Mouse (Mus musculus) urinary bladder, postnatal 25 days (tissue): ENCODE measurements around the gene Gm11172.
"Not testable (repeated sequence)": the region's sequence is repeated elsewhere in the genome, so short reads cannot be mapped to it uniquely, and the experiment has no call there.

Source experiments
- DNase-seq: peaks from one replicate; pipeline ENCODE4 v3.0.0; 2022; ENCODE audit warnings: low spot score

Gene Gm11172

GRCm38 (mm10) chr16:10785371-10786231 is 27.1 kb upstream of the Gm11172 start, which contains the start of gene Socs1:
Gene Socs1, minus strand, starts transcription at chr16:10785536.
- peak; percentile 82 for DNase-seq

DNA sequence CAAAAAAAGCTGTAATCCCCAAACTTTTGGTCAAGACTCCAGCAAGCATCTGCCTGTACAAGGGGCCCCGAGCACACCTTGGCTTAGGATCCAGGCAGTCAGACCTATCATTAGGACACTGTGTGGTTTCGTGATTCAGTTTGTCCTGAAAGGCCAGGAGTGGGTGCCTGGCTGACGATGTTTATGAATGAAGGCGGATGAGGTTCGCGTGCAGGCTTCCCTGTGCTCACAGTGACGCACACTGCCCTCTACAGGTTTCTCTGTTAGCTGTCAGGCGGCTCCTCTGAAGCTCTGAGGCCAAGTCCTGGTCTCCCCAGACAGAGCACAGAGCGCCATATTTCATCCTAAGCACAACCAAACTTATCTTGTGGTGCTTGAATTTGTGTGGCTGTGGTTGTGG is 26.4 kb upstream of the Gm11172 start:
- peak; percentile 65 for DNase-seq

GRCm38 (mm10) chr16:10786782-10787547 is 25.8 kb upstream of the Gm11172 start:
- DNase-seq = no peak

DNA sequence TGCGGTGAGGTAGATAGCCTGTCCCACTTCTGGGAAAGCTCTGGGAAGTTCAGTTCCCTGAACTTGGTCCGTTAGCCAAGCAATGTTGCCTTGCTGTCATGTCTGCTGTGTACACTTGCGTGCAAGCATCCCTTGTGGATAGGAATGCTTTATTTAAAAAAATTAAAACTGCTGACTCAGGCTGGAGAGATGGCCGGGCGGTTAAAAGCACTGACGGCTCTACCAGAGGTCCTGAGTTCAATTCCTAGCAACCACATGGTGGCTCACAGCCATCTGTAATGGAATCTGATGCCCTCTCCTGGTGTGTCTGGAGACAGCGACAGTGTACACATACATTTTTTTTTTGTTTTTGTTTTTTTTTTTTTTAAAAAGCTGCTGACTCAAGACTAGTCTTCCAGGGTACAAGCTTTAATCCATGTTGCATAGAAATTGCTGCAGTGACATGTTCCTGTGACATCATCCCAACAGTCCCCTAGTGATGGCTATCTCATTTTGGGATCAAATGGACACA is 25.1 kb upstream of the Gm11172 start:
- no peak for DNase-seq

DNA sequence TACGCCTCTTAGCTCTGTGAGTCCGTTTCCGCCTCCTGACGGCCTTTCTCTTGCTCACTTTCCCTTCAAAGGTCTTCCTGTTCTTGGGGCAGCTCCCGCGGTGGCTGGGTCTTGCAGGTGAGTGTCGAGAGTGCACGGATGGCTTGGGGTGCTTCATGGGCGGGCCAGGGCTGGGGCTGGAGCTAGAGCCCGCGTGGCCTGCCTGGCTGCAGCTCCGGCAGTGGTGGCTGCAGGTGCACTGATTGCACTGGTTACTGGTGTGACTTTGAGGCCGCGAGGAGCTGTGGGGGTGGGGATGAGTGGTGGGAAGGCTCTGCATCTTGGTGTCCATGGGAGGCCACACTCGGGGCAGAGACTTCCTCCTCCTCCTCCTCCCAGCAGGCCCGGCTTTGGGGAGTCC is 24.4 kb upstream of the Gm11172 start, which contains the start of gene Tnp2:
TSS of gene Tnp2 (minus strand) at position 390 of the 400 bp plus-strand sequence.
- no peak for DNase-seq

GRCm38 (mm10) chr16:10788866-10789265 is 23.8 kb upstream of the Gm11172 start:
- DNase-seq = no peak

DNA sequence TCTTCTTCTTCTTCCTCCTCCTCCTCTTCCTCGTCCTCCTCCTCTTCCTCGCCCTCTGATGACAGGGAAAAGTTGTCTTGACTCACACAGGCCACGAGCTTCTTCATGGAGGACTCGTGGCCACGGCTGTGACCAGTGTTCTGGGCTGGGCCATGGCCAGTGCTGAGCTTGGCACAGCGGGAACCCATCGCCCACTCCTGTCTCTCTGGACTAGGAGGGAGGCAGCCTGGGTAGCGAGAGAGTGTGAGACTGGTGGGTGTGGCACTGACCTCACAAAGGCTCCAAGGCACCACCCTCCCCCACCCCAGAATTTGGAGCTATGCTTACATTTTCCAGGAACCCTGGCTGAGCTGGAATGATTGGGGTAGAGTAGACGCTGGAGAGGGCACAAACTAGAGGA is 22.0 kb upstream of the Gm11172 start, which contains the start of gene Prm3:
TSS of gene Prm3 (minus strand) at position 213 of the 400 bp plus-strand sequence.
- DNase-seq = no peak

GRCm38 (mm10) chr16:10796034-10796433 is 16.7 kb upstream of the Gm11172 start, which contains the start of gene Prm2:
Gene Prm2, minus strand, starts transcription at chr16:10796134.
- DNase-seq = no peak

GRCm38 (mm10) chr16:10802420-10802819 is 10.3 kb upstream of the Gm11172 start:
- DNase-seq = not testable (repeated sequence)

DNA sequence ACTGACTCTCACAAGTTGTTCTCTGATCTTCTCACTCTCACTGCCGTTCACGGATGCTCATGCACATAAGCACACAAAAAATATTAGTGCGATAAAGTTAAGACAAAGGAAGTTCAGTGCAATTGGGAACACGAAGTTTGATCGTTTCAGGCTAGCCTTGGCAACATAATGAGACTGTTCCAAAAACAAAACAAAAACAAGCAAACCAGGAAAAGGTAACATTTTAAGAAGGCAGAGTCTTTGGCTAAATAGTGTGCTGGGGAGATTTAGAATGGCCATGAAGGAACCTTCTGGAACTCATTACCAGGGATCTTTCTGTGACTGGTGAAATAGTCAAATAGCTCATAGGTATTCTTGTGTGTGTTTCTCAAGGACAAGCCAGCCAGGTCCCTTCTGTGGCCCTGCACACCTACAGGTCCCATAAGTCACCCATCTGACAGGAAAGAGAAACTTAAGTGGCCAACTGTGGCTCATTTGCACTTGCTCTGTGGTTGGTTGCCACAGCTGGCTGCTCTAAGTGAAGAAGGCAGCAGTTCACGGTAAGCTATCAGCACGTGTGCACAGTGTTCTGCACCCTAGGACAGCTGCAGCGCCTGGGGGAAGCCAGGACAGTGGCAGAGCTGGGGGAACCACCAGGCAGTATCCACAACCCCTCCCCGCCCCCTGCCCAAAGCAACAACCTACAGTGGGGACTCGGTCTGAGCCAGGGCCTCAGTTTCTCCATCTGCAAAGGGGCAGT is 6.8 kb upstream of the Gm11172 start, which contains the start of gene Prm1:
TSS of gene Prm1 (minus strand) at position 51 of the 739 bp plus-strand sequence.
- no peak for DNase-seq

- no peak for DNase-seq
These were observed 2.3 kb upstream of the Gm11172 start for GRCm38 (mm10) chr16:10810376-10810775.

DNA sequence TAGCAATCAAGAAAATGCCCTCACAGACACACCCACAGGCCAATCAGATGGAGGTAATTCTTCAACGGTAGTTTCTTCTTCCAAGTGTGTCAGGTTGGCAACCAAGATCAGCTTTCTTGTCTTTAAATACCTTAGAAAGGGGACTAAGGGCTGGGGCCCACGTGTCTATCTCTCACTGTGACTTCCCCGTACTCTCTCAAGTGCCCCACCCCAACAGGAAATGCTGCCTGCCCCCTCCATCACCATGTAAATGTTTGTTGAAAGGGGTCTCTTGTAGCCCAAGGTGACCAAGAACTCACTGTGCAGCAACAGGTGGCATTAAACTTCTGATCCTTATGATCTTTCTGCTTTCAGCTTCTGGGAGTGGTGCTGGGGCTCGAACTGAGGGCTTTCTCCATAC is 1.0 kb downstream of the Gm11172 start:
- DNase-seq = no peak

DNA sequence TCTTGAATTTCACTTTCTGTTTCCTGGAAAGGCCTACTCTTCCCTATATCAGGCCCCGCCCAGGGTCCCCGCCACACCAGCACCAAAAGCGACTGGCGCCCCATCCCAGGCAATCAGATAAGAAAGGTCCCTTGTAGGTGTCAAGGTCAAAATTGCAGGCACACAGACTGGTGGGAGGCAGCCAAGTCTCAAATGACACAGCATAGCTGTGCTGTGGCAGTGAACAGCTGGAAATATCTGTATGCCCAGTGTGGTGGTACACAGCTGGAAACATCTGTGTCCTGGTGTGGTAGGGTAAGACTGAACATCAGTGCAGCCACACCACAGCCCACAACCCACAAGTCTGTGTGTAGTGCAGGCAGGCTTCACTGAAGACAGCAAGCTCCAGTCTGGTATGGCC is 2.1 kb downstream of the Gm11172 start:
- DNase-seq = no peak

GRCm38 (mm10) chr16:10818579-10819135 is 5.9 kb downstream of the Gm11172 start:
- DNase-seq = no peak

- DNase-seq = no peak
These were observed 7.3 kb downstream of the Gm11172 start for GRCm38 (mm10) chr16:10819966-10820365.

GRCm38 (mm10) chr16:10821387-10821786 is 8.7 kb downstream of the Gm11172 start:
- no peak for DNase-seq

DNA sequence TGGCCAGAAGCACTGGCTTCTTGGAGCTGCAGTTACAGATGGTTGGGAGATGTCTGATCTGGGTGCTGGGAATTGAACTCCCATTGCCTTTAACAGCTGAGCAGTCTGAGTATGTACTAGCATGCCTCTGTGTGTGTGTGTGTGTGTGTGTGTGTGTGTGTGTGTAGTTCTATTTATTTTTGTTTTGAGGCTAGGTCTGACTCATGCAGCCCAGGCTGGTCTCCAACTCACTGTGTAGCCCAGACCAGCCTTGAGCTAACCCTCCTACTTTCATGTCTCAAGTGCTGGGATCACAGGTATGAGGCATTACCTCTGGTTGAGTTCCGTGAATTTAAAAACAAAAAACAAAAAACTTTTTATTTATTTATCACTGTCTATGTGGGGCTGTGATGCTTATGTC is 11.8 kb downstream of the Gm11172 start:
- no peak for DNase-seq

DNA sequence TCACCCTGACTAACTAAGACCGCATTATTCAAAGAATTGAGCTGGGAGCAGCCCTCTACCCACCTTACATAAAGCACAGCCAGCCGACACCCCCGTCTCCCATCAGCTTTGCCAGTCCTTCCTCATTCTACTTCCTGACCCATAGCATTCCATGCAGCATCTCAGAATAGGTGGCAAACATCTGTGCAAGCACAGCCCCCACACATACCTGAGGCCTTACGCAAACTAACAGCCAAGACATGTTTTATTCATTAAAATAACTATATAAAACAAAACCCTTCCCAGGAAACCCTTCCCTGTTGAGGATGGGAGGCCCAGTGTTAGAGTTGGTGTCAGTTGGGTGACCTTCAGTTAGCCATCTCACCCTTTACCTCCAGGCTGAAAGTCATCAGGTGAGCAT is 13.1 kb downstream of the Gm11172 start:
- DNase-seq = no peak

- no peak for DNase-seq
These were observed 14.6 kb downstream of the Gm11172 start for GRCm38 (mm10) chr16:10827269-10827668.

DNA sequence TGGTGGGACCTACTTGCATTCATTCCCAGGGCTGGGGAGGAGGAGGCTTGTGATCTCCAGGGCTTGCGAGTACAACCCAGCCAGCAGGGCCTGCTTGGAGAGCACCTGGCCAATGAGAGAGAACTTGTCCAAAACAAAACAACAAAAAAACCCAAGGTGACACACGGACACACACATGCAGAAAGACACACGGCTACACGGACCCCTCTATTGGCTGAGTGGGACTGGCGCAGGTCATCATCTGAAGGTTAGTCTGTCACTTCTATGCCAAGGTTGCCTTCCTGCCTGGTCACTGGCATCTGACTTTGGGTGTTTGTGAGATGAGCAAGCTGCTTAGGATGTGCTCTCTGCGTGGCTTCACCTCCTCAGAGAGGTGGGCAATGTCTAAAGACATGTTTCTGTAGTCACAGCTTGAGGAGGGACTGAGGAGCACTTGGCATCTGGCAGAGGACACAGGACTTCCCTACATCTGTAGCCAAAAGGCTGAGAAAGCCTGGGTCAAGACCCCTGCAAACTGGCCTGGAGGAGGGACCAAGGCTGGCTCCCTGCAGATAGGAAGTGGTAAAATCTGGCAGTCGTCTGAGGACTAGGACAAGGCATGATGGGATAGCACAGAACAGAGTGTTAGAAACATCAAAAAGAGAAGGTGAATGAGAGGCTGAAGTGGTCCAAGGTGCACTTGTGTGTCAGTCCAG is 15.2 kb downstream of the Gm11172 start:
- DNase-seq = no peak

DNA sequence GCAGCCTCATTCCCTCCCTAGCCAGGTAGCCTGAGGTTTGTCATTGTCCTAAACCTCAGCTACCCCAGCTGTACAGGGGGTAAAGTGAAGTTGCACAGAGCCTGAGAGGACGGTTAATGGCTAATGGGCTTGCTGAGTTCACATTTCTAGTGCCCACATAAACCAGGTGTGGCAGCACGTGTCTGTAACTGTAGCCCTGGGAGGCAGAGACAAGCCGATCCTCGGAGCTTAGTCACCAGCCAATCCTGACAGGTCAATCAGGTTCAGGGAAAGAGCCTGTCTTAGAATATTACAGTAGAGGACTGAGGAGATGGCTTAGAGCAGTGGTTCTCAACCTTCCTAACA is 15.7 kb downstream of the Gm11172 start:
- DNase-seq = no peak
